Mouse (Mus musculus) bone marrow macrophage, adult 2 months (primary cell): ENCODE data around the gene Cdk14. TPM values are rescaled to one million over a fixed set of nuclear protein-coding genes. Genes with fewer than 3 reads are reported as not detected.

ENCODE experiments used
- H3K27ac ChIP-seq: 2 replicates; pipeline ENCODE4 v1.5.1; 2012; ENCODE audit warnings: low read depth, low read length; ENCODE audit not compliant: insufficient read depth
- H3K4me1 ChIP-seq: 2 replicates; pipeline ENCODE4 v1.6.1; 2012; ENCODE audit warnings: low read length; ENCODE audit not compliant: control insufficient read depth, insufficient read depth
- H3K4me3 ChIP-seq: 2 replicates; pipeline ENCODE4 v1.5.1; 2012; ENCODE audit warnings: mild to moderate bottlenecking, low read length, moderate library complexity; ENCODE audit not compliant: insufficient read depth
- CTCF ChIP-seq: IDR thresholded peaks from 2 replicates; pipeline ENCODE4 v1.5.1; 2012; ENCODE audit warnings: low read depth, mild to moderate bottlenecking, low read length, moderate library complexity
- POLR2A ChIP-seq: IDR thresholded peaks from 2 replicates; pipeline ENCODE4 v1.6.1; 2012; ENCODE audit warnings: mild to moderate bottlenecking, low read depth, low read length, borderline replicate concordance
- polyA plus RNA-seq: library from polyadenylated mRNA; stranded (reverse); fragments of >200 nt; gene quantifications from 2 replicates; pipeline ENCODE4 v1.2.4, GENCODE M21; 2012; ENCODE audit not compliant: missing spikeins, insufficient read depth, insufficient read length

Gene Cdk14
- polyA plus RNA-seq, 1 experiment = 43.6 TPM

GRCm38 (mm10) chr5:4801096-4801850 is 618.8 kb downstream of the Cdk14 start:
- Histone ChIP-seq H3K4me3 (no peak overlapping the region), H3K4me1 (no peaks in the 10 kb centered on the region; the same call in 1 of the 2 replicates), H3K27ac (no peak overlapping the region)
- TF ChIP-seq CTCF = no peak
- no peak for TF ChIP-seq POLR2A

GRCm38 (mm10) chr5:4791219-4791618 is 628.9 kb downstream of the Cdk14 start:
- Histone ChIP-seq H3K4me1 (no peaks in the 10 kb centered on the region), H3K4me3 (no peak overlapping the region), H3K27ac (no peak overlapping the region)
- TF ChIP-seq CTCF (no peak), POLR2A (no peak)

GRCm38 (mm10) chr5:4790265-4790664 is 629.8 kb downstream of the Cdk14 start:
- H3K27ac ChIP-seq = no peak overlapping the region
- no peak overlapping the region for H3K4me3 ChIP-seq
- H3K4me1 ChIP-seq = no peaks in the 10 kb centered on the region
- TF ChIP-seq POLR2A (no peak), CTCF (no peak)

DNA sequence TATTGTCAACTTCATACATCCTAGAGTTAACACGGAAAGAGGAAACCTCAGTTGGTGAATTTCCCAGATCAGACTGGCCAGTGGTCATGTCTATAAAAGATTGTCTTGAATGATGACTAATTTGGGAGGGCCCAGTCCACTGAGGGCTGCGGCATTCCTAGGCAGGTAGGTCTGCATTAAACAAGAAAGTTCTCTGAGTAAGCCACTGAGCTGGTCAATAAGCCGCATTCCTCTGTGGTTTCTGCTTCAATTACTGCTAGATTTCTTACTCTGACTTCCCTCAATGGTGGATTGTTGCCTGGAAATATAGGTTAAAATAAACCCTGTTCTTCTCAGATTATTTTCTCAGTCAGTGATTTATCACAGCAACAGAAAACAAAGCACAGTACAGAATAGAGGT is 631.6 kb downstream of the Cdk14 start:
- Histone ChIP-seq H3K27ac (no peak overlapping the region), H3K4me3 (no peak overlapping the region), H3K4me1 (no peaks in the 10 kb centered on the region)
- TF ChIP-seq CTCF (no peak), POLR2A (no peak)

DNA sequence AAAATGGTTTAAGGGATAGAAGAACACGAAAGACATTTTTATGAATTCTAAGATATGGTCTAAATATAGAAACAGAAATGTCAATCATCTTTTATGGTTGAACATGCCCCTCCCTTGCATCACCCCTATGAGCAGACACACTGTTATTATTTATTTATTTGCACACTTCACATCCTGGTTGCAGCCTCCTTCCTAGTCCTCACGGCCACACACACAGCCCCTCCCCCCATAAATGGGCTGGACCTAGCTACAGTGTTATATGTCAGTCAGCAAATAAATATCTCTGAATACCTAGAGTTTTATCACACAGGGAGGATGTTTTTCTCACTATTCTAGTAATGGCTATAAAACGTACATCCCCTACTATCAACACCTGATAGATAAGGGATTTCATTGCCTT is 633.3 kb downstream of the Cdk14 start:
- no peak overlapping the region for H3K27ac ChIP-seq
- H3K4me3 ChIP-seq = no peak overlapping the region
- no peaks in the 10 kb centered on the region for H3K4me1 ChIP-seq
- TF ChIP-seq POLR2A (no peak), CTCF (no peak)

DNA sequence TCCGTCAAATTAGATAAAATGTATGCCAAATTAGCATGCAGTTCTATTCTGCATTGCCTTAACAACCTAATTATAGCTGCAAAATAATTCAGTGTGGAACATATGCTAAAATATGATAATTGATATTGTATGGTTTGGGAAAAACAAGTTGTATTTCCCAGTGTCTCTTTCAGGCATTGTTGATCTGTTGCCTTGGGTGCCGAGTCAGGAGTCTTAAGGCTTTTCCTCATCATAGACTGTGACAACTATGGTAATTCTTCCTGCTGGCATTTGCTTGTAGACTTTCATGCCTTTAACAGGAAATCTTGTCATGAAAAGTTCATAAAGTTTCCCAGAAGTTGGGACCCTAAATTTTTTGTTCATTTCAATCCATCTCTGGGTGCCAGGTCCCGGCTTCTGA is 641.8 kb downstream of the Cdk14 start:
- TF ChIP-seq POLR2A (no peak), CTCF (no peak)
- Histone ChIP-seq H3K27ac (no peak overlapping the region), H3K4me3 (no peak overlapping the region), H3K4me1 (no peaks in the 10 kb centered on the region)

DNA sequence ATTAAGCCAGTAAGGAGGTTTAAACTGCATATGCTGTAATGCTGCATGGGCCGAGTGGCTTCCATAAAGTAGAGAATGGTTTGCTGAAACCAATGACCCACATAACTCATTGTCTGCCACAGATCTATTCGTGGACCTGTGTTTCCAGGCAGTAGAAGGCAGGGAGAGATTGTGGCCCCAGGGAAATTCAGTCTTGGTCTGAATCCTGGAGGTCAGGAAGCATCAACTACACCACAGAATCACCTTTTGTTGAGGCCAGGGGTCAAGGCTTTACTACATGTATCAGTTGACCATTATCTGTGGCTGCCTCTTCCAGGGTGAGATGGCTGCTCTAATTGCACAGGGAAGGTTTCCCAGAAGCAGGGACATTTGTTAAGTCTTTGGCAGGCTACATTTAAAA is 643.6 kb downstream of the Cdk14 start:
- no peaks in the 10 kb centered on the region for H3K4me1 ChIP-seq
- no peak overlapping the region for H3K27ac ChIP-seq
- H3K4me3 ChIP-seq = no peak overlapping the region
- TF ChIP-seq CTCF (no peak), POLR2A (no peak)

DNA sequence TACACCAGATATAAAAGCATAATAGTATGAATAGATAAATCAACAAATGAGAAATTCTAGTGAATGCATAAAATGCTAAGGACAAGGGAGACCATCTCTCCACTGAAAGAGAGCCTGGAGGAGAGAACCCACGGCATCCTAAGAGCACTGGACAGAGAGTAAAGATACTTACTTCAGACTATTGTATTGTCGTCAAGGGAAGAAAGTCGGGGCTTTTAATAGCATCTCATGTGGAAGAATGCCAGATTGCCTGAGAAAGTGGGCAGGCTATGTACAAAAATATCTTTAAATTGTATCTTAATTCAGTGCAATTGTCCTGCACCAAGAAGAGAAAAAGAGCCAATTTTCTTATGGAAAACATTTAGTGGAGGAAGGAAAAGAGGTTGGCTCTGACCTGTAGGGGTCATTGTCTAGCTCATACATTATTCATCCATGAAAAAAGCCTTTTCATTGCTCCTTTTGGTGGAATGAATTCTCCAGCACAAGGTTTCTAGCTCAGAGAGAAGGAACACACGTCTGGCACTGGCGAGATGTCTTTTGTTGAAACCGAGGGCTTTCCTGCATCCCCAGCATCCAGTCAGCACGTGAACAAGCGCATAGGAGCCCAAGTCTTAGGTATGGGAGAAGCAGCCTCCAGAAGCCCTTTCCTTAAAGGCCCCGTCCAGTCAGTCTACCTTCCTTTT is 646.9 kb downstream of the Cdk14 start:
- Histone ChIP-seq H3K4me3 (no peak overlapping the region), H3K27ac (no peak overlapping the region), H3K4me1 (no peaks in the 10 kb centered on the region)
- no peak for TF ChIP-seq POLR2A
- no peak for TF ChIP-seq CTCF

DNA sequence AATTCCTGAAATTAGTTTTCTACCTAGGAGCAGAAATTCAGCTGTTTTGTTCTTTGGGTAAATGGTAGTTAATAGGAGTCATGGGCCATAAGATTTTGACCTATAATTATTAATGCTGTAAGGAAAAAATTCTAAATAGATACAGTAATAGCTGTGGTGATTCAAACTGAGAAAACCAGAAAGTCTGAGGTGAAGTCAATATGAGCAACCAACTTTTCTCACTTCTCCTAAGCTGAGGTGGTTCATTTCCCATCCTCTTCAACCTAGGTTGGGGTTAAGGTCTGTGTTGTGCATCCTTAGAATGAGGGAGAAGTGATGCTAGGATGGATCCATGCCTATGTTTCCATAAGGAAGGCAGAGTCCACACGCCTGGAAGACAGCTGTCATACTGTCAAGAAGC is 649.5 kb downstream of the Cdk14 start:
- H3K4me1 ChIP-seq = no peaks in the 10 kb centered on the region
- no peak overlapping the region for H3K27ac ChIP-seq
- TF ChIP-seq POLR2A (no peak), CTCF (no peak)
- H3K4me3 ChIP-seq = no peak overlapping the region

DNA sequence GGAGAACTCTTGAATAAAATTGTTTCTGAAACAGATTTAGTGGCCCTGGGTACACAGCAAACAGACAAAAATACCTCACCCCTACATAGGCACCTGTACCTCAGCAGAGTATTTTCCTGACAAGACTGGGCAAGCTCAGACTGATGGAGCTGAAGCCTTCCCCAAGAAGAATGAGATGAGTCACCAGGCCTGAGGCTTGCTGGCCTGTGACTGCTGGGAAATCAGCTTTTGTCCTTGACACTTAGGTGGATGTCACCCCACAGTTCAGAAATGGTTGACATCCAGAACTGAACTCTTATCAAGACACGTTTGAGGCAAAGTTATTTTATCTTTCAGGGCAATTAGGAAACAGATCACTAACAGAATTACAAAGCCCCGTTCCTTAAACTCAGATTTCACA is 652.2 kb downstream of the Cdk14 start:
- Histone ChIP-seq H3K4me1 (no peaks in the 10 kb centered on the region), H3K27ac (no peak overlapping the region), H3K4me3 (no peak overlapping the region)
- TF ChIP-seq POLR2A = no peak
- TF ChIP-seq CTCF = no peak

GRCm38 (mm10) chr5:4766719-4767118 is 653.4 kb downstream of the Cdk14 start:
- TF ChIP-seq POLR2A = no peak
- no peaks in the 10 kb centered on the region for H3K4me1 ChIP-seq
- no peak overlapping the region for H3K27ac ChIP-seq

More at GRCm38 (mm10) chr5:4766719-4767118, 653.4 kb downstream of the Cdk14 start:
- H3K4me3 ChIP-seq = no peak overlapping the region
